Mouse (Mus musculus): ENCODE data around the gene Dhrs13. TPM values are rescaled to one million over a fixed set of nuclear protein-coding genes. Genes with fewer than 3 reads are reported as not detected.

Dhrs13 gene
- polyA plus RNA-seq (2014; fragmentation: Nextera tagmentation; extraction: Ambion mirVana) = 17.4 and 18.0 TPM in 2 replicates

GRCm38 (mm10) chr11:78031947-78032808, at the start of gene Dhrs13:
TSS of gene Dhrs13 (plus strand) at chr11:78032280.
- peak; percentile 99 for DNase-seq (ENCODE audit: low spot score, missing footprints)
- Histone ChIP-seq H3K4me2 (peak within 1 kb of the TSS; percentile 91), H3K27ac (ENCODE audit: low read depth, low read length) (peak within 1 kb of the TSS; percentile 79), H3K9ac (ENCODE audit: low read length) (peak within 1 kb of the TSS; percentile 82), H3K27me3 (ENCODE audit: control insufficient read depth, insufficient read depth, low read length) (no peaks in the 10 kb centered on the region), H3K4me1 (ENCODE audit: control insufficient read depth, insufficient read depth, low read length) (peaks cover 9% of the 10 kb centered on the region; the same call in 1 of the 2 replicates), H3K36me3 (ENCODE audit: control insufficient read depth, insufficient read depth, low read length) (peaks cover 16% of the 10 kb centered on the region; the same call in 1 of the 2 replicates), H3K9me3 (ENCODE audit: control insufficient read depth, low read length) (no peaks in the 10 kb centered on the region), H3K4me3 (ENCODE audit: low read depth, low read length) (peak within 1 kb of the TSS; percentile 68)
- peak; percentile 94 for ATAC-seq (ENCODE audit: low FRiP score)
- under 1% methylated on average over 96 of the region's 96 CpGs for WGBS

DNA sequence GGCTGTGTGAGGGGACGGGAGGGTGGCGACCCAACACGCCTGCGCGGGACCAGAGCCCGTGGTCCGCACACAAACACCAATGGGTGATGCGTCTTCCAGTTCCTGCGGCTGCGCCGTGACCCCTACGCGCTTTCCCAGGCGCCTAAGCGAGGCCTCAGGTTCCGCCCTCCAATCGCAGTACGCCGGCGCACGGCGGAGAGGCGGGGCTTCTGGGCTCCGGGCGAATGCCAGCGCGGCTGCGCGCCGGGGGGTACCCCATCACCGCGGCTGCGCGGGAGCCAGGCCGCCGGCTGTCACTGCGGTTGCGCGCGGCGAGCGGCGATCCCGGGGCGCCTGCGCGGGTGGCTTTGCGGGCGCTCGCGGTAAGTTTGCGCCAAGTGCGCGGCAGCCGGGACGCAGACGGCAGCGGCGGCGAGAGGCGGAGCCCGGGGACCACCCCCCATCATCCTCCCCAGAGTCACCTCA, 49.6 kb upstream of the Dhrs13 start, which contains the start of gene Phf12:
Phf12 (plus strand) TSS at position 314 of the 465 bp plus-strand sequence.
- peak within 1 kb of the TSS; percentile 93 for H3K4me2 ChIP-seq
- peak within 1 kb of the TSS; percentile 85 for H3K4me3 ChIP-seq (ENCODE audit: low read depth, low read length)
- H3K9ac ChIP-seq (ENCODE audit: low read length) = peak within 1 kb of the TSS; percentile 95
- ATAC-seq (ENCODE audit: low FRiP score) (peak; percentile 85), DNase-seq (ENCODE audit: low spot score, missing footprints) (peak; percentile 100)
- H3K4me1 ChIP-seq (ENCODE audit: control insufficient read depth, insufficient read depth, low read length) = peaks cover 11% of the 10 kb centered on the region
- no peaks in the 10 kb centered on the region for H3K9me3 ChIP-seq (ENCODE audit: control insufficient read depth, low read length)
- H3K36me3 ChIP-seq (ENCODE audit: control insufficient read depth, insufficient read depth, low read length) = no peaks in the 10 kb centered on the region
- H3K27ac ChIP-seq (ENCODE audit: low read depth, low read length) = peak within 1 kb of the TSS; percentile 87
- H3K27me3 ChIP-seq (ENCODE audit: control insufficient read depth, insufficient read depth, low read length) = no peaks in the 10 kb centered on the region
- under 1% methylated on average over 62 of the region's 62 CpGs for WGBS

DNA sequence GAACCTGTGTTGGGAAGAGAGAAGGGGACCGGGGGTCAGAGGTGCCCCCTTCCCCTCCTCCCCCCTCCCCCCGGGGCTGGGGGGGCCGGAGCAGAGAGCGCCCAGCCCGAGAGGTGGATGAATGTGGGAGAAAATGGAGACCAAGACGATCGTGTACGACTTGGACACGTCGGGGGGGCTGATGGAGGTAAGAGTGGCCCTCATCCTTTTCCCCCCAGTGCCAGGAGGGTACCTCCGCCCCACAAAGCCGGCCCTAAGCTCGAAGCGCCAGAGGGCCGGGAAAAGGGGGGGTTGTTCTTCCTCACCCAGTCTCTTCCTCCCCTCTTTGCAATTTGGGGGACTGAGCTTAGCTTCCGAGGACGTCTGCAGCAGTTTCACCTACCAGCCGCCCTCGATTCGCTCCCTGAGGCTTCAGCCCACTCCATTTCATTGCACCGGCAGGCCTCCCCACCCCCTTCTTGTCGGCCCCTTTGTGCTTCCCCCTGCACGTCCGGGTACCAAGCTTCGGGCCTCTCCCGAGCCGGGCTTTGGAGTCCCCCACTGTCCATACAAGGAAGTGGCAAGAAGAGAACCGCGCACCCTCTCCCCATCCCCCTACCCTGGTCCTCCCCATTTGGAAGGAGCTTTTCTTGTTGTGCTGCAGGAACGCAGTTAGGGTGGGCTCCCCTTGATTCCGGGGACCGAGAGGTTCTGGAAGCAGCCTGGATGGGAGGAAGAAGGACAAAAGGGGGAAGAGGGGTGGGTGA, 48.7 kb upstream of the Dhrs13 start:
- ATAC-seq (ENCODE audit: low FRiP score) = no peak
- Histone ChIP-seq H3K4me2 (peak overlapping the region; percentile 93), H3K9me3 (ENCODE audit: control insufficient read depth, low read length) (no peaks in the 10 kb centered on the region), H3K9ac (ENCODE audit: low read length) (peak overlapping the region; percentile 95), H3K27me3 (ENCODE audit: control insufficient read depth, insufficient read depth, low read length) (no peaks in the 10 kb centered on the region), H3K4me1 (ENCODE audit: control insufficient read depth, insufficient read depth, low read length) (peaks cover 11% of the 10 kb centered on the region), H3K27ac (ENCODE audit: low read depth, low read length) (peak overlapping the region; percentile 87), H3K4me3 (ENCODE audit: low read depth, low read length) (peak overlapping the region; percentile 85), H3K36me3 (ENCODE audit: control insufficient read depth, insufficient read depth, low read length) (no peaks in the 10 kb centered on the region)
- WGBS = 0% methylated on average over 32 of the region's 32 CpGs
- peak; percentile 95 for DNase-seq (ENCODE audit: low spot score, missing footprints)

GRCm38 (mm10) chr11:77983937-77984835, 47.9 kb upstream of the Dhrs13 start:
- no peaks in the 10 kb centered on the region for H3K27me3 ChIP-seq (ENCODE audit: control insufficient read depth, insufficient read depth, low read length)
- ATAC-seq (ENCODE audit: low FRiP score) (peak; percentile 4; the same call in 1 of the 2 replicates), DNase-seq (ENCODE audit: low spot score, missing footprints) (peak; percentile 98)
- WGBS = under 1% methylated on average over 53 of the region's 63 CpGs
- peaks cover 11% of the 10 kb centered on the region for H3K4me1 ChIP-seq (ENCODE audit: control insufficient read depth, insufficient read depth, low read length)
- H3K4me3 ChIP-seq (ENCODE audit: low read depth, low read length) = peak overlapping the region; percentile 85
- no peaks in the 10 kb centered on the region for H3K9me3 ChIP-seq (ENCODE audit: control insufficient read depth, low read length)
- peak overlapping the region; percentile 87 for H3K27ac ChIP-seq (ENCODE audit: low read depth, low read length)
- H3K4me2 ChIP-seq = peak overlapping the region; percentile 93
- H3K36me3 ChIP-seq (ENCODE audit: control insufficient read depth, insufficient read depth, low read length) = no peaks in the 10 kb centered on the region
- peak overlapping the region; percentile 95 for H3K9ac ChIP-seq (ENCODE audit: low read length)

- peak overlapping the region; percentile 93 for H3K4me2 ChIP-seq
- DNase-seq (ENCODE audit: low spot score, missing footprints) (peak; percentile 97), ATAC-seq (ENCODE audit: low FRiP score) (no peak)
- peak overlapping the region; percentile 85 for H3K4me3 ChIP-seq (ENCODE audit: low read depth, low read length)
- no peaks in the 10 kb centered on the region for H3K36me3 ChIP-seq (ENCODE audit: control insufficient read depth, insufficient read depth, low read length)
- H3K27me3 ChIP-seq (ENCODE audit: control insufficient read depth, insufficient read depth, low read length) = no peaks in the 10 kb centered on the region
- H3K4me1 ChIP-seq (ENCODE audit: control insufficient read depth, insufficient read depth, low read length) = peaks cover 11% of the 10 kb centered on the region
- under 1% methylated on average over 13 of the region's 13 CpGs for WGBS
- no peaks in the 10 kb centered on the region for H3K9me3 ChIP-seq (ENCODE audit: control insufficient read depth, low read length)
- H3K9ac ChIP-seq (ENCODE audit: low read length) = peak overlapping the region; percentile 95
- H3K27ac ChIP-seq (ENCODE audit: low read depth, low read length) = peak overlapping the region; percentile 87
These were observed 47.2 kb upstream of the Dhrs13 start for GRCm38 (mm10) chr11:77984836-77985231.

DNA sequence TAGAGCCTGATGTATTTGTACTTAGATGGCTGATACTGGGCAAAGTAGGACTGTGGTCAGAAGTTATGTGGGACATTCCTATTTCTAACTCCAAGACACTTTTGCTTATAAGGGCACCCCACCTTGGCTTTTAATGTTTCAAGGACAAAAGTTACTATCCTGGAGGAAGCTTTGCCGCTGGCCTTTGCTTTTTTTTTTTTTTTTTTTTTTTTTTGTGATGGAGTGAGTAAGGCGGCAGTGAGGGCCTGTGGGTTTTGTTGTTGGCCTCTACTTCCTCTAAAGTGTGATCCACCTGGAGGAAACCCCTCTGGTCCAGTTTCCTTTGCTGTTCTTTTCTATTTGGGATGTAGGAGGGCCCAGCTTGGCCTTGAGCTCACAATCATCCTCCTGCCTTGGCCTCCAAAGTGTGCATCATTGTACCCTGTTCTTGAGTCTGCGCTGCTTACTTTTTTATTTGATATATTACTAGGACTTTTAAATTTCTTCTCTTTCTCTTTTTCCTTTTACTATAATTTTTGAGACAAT, 46.5 kb upstream of the Dhrs13 start:
- ATAC-seq (ENCODE audit: low FRiP score) (no peak), DNase-seq (ENCODE audit: low spot score, missing footprints) (no peak)
- no peaks in the 10 kb centered on the region for H3K36me3 ChIP-seq (ENCODE audit: control insufficient read depth, insufficient read depth, low read length)
- peaks cover 11% of the 10 kb centered on the region for H3K4me1 ChIP-seq (ENCODE audit: control insufficient read depth, insufficient read depth, low read length)
- WGBS = 75% methylated on average over 3 of the region's 3 CpGs
- H3K27ac ChIP-seq (ENCODE audit: low read depth, low read length) = no peak overlapping the region
- peak overlapping the region; percentile 95 for H3K9ac ChIP-seq (ENCODE audit: low read length)
- peak overlapping the region; percentile 93 for H3K4me2 ChIP-seq
- no peaks in the 10 kb centered on the region for H3K9me3 ChIP-seq (ENCODE audit: control insufficient read depth, low read length)
- H3K27me3 ChIP-seq (ENCODE audit: control insufficient read depth, insufficient read depth, low read length) = no peaks in the 10 kb centered on the region
- peak overlapping the region; percentile 85 for H3K4me3 ChIP-seq (ENCODE audit: low read depth, low read length)

GRCm38 (mm10) chr11:77989071-77989690, 42.9 kb upstream of the Dhrs13 start:
- H3K4me3 ChIP-seq (ENCODE audit: low read depth, low read length) = no peak overlapping the region
- WGBS = 92% methylated on average over 13 of the region's 13 CpGs
- no peaks in the 10 kb centered on the region for H3K9me3 ChIP-seq (ENCODE audit: control insufficient read depth, low read length)
- H3K36me3 ChIP-seq (ENCODE audit: control insufficient read depth, insufficient read depth, low read length) = no peaks in the 10 kb centered on the region
- H3K27ac ChIP-seq (ENCODE audit: low read depth, low read length) = no peak overlapping the region
- no peak overlapping the region for H3K4me2 ChIP-seq
- no peaks in the 10 kb centered on the region for H3K27me3 ChIP-seq (ENCODE audit: control insufficient read depth, insufficient read depth, low read length)
- ATAC-seq (ENCODE audit: low FRiP score) = no peak
- DNase-seq (ENCODE audit: low spot score, missing footprints) = no peak
- H3K4me1 ChIP-seq (ENCODE audit: control insufficient read depth, insufficient read depth, low read length) = peaks cover 9% of the 10 kb centered on the region
- no peak overlapping the region for H3K9ac ChIP-seq (ENCODE audit: low read length)

GRCm38 (mm10) chr11:77995556-77995955, 36.5 kb upstream of the Dhrs13 start:
- Histone ChIP-seq H3K9me3 (ENCODE audit: control insufficient read depth, low read length) (no peaks in the 10 kb centered on the region), H3K9ac (ENCODE audit: low read length) (no peak overlapping the region), H3K27ac (ENCODE audit: low read depth, low read length) (no peak overlapping the region), H3K4me1 (ENCODE audit: control insufficient read depth, insufficient read depth, low read length) (no peaks in the 10 kb centered on the region), H3K4me3 (ENCODE audit: low read depth, low read length) (no peak overlapping the region), H3K27me3 (ENCODE audit: control insufficient read depth, insufficient read depth, low read length) (no peaks in the 10 kb centered on the region), H3K4me2 (no peak overlapping the region), H3K36me3 (ENCODE audit: control insufficient read depth, insufficient read depth, low read length) (peaks cover 3% of the 10 kb centered on the region; the same call in 1 of the 2 replicates)
- DNase-seq (ENCODE audit: low spot score, missing footprints) (no peak), ATAC-seq (ENCODE audit: low FRiP score) (no peak)
- WGBS = 97% methylated on average over 1 of the region's 1 CpGs

All from midbrain, embryonic 11.5 days (tissue).